Mouse (Mus musculus) liver, postnatal 0 days (tissue): ENCODE measurements around the gene Shd. TPM values are rescaled to one million over a fixed set of nuclear protein-coding genes. Genes with fewer than 3 reads are reported as not detected.

Source experiments
- ATAC-seq: fragments of 200-750 bp; cut with Nextera tagmentation; 2 replicates; pipeline ENCODE4 v1.8.0; 2017; ENCODE audit warnings: mild to moderate bottlenecking, moderate library complexity
- DNase-seq: peaks from one replicate; pipeline ENCODE4 v3.0.0-alpha.2; 2016
- H3K27ac ChIP-seq: fragments of 300-500 bp; sonication (generic); 2 replicates; pipeline ENCODE4 v1.5.1; 2014; ENCODE audit warnings: antibody characterized with exemption, moderate library complexity, mild to moderate bottlenecking, low read depth
- H3K27me3 ChIP-seq: fragments of 300-500 bp; sonication (generic); 2 replicates; pipeline ENCODE4 v1.6.1; 2014; ENCODE audit warnings: low read length, control low read depth, mixed read lengths; ENCODE audit not compliant: insufficient read depth
- H3K36me3 ChIP-seq: fragments of 300-500 bp; sonication (generic); replicated peaks from 2 replicates; pipeline ENCODE4 v1.6.1; 2014; ENCODE audit warnings: mild to moderate bottlenecking, control low read depth, low read length, moderate library complexity, mixed read lengths; ENCODE audit not compliant: insufficient read depth
- H3K4me1 ChIP-seq: fragments of 300-500 bp; sonication (generic); 2 replicates; pipeline ENCODE4 v1.6.1; 2014; ENCODE audit warnings: antibody characterized with exemption, mild to moderate bottlenecking, control low read depth; ENCODE audit not compliant: insufficient read depth
- H3K4me2 ChIP-seq: fragments of 300-500 bp; sonication (generic); 2 replicates; pipeline ENCODE4 v1.6.1; 2014; ENCODE audit warnings: low read depth, mild to moderate bottlenecking, low read length, moderate library complexity, mixed read lengths
- H3K4me3 ChIP-seq: fragments of 300-500 bp; sonication (generic); 2 replicates; pipeline ENCODE4 v1.5.1; 2014; ENCODE audit warnings: low read depth, low read length
- H3K9ac ChIP-seq: fragments of 300-500 bp; sonication (generic); replicated peaks from 2 replicates; pipeline ENCODE4 v1.6.1; 2014; ENCODE audit warnings: mild to moderate bottlenecking, moderate library complexity
- H3K9me3 ChIP-seq: fragments of 300-500 bp; sonication (generic); 2 replicates; pipeline ENCODE4 v1.6.1; 2016; ENCODE audit warnings: mild to moderate bottlenecking, control low read depth, low read length, mixed read lengths
- CTCF ChIP-seq: sonication (generic); IDR thresholded peaks from 2 replicates; pipeline ENCODE4 v1.5.1; 2016; ENCODE audit warnings: antibody characterized with exemption, low read depth
- EP300 ChIP-seq: IDR thresholded peaks from 2 replicates; pipeline ENCODE4 v1.6.1; 2016; ENCODE audit warnings: antibody characterized with exemption, low read depth, mild to moderate bottlenecking
- WGBS: fragments of 180-500 bp; shearing (Covaris S2); extraction: QIAGEN DNeasy Blood & Tissue Kit; methylation state at CpG from one replicate; pipeline ENCODE4 v1.1.7; 2014; ENCODE audit not compliant: insufficient replicate concordance; 5-methylcytosine and 5-hydroxymethylcytosine counted together
- polyA plus RNA-seq: library from polyadenylated mRNA; unstranded; fragments of >200 nt; fragmentation: Nextera tagmentation; extraction: Ambion mirVana; gene quantifications from 2 replicates; pipeline ENCODE4 v1.2.1, GENCODE M21; 2015

Gene Shd
- polyA plus RNA-seq, 1 experiment from 2014 or later = 0.26 TPM

DNA sequence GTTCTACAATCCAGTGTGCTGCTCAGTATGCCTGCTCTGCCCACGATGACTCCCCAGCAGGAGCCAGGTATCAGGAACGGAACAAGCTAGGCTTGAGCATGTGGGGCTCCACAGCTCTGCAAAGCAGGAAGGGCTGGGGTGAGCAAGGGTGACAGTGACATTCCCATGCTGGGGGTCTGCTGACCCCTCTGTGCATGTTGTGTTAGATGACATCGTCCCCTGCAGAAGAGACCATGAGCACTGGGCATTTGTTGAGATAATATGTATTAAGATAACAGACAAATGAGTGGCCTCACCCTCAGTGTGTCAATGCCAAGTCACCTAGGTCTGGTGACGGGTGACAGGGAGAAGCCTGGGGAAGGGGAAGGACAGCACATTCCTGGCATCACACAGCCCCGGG is 54.7 kb downstream of the Shd start:
- H3K4me1 ChIP-seq = peaks cover 28% of the 10 kb centered on the region

More for the DNA sequence above, 54.7 kb downstream of the Shd start:
- H3K4me2 ChIP-seq = no peak overlapping the region
- no peak overlapping the region for H3K4me3 ChIP-seq
- H3K27me3 ChIP-seq = no peaks in the 10 kb centered on the region
- H3K27ac ChIP-seq = no peak overlapping the region
- TF ChIP-seq CTCF (no peak), EP300 (no peak)
- WGBS = 67% methylated on average over 5 of the region's 5 CpGs
- ATAC-seq = no peak
- peaks cover 17% of the 10 kb centered on the region for H3K36me3 ChIP-seq
- no peak overlapping the region for H3K9ac ChIP-seq
- H3K9me3 ChIP-seq = no peaks in the 10 kb centered on the region
- DNase-seq = no peak

Other genes with a start within 250 kb of the Shd start
- 3.1 and 3.3 TPM in 2 replicates for gene Adgre4, start 220.5 kb upstream of the Shd start, polyA plus RNA-seq
- gene Zfp119a, start 91.5 kb upstream of the Shd start, polyA plus RNA-seq = 3.0 and 4.5 TPM in 2 replicates
- gene Zfp959, start 78.4 kb upstream of the Shd start, polyA plus RNA-seq = 4.9 and 5.5 TPM in 2 replicates
- gene Zfp119b, start 21.0 kb upstream of the Shd start, polyA plus RNA-seq = 3.8 and 4.4 TPM in 2 replicates
- 10.0 and 10.5 TPM in 2 replicates for gene Ebi3, start 17.8 kb upstream of the Shd start, polyA plus RNA-seq
- 6.3 and 7.1 TPM in 2 replicates for gene Yju2, start 11.4 kb upstream of the Shd start, polyA plus RNA-seq
- not detected in 2 replicates for gene Fsd1, start 16.0 kb downstream of the Shd start, polyA plus RNA-seq
- 14.3 and 16.8 TPM in 2 replicates for gene Stap2, start 35.1 kb downstream of the Shd start, polyA plus RNA-seq
- 17.5 and 23.9 TPM in 2 replicates for gene Mpnd, start 35.2 kb downstream of the Shd start, polyA plus RNA-seq
- 35.9 and 37.1 TPM in 2 replicates for gene Sh3gl1, start 66.2 kb downstream of the Shd start, polyA plus RNA-seq
- gene Chaf1a, start 70.0 kb downstream of the Shd start, polyA plus RNA-seq = 4.9 and 6.5 TPM in 2 replicates
- 19.1 and 20.5 TPM in 2 replicates for gene Ubxn6, start 104.6 kb downstream of the Shd start, polyA plus RNA-seq
- gene Hdgfl2, start 109.2 kb downstream of the Shd start, polyA plus RNA-seq = 24.8 and 27.7 TPM in 2 replicates
- gene Plin4, start 139.3 kb downstream of the Shd start, polyA plus RNA-seq = 0.12 and 0.24 TPM in 2 replicates
- gene Plin5, start 147.1 kb downstream of the Shd start, polyA plus RNA-seq = 57.3 and 58.4 TPM in 2 replicates
- gene Lrg1, start 151.5 kb downstream of the Shd start, polyA plus RNA-seq = 256 and 269 TPM in 2 replicates
- 0.56 and 0.62 TPM in 2 replicates for gene Sema6b, start 169.9 kb downstream of the Shd start, polyA plus RNA-seq
- gene Tnfaip8l1, start 192.0 kb downstream of the Shd start, polyA plus RNA-seq = 2.8 and 3.3 TPM in 2 replicates
- gene Mydgf, start 213.5 kb downstream of the Shd start, polyA plus RNA-seq = 45.8 and 49.8 TPM in 2 replicates
- gene Dpp9, start 248.4 kb downstream of the Shd start, polyA plus RNA-seq = 10.2 and 12.1 TPM in 2 replicates